Mouse (Mus musculus) CD4-positive, CD25-positive, alpha-beta regulatory T cell, adult 4 months (primary cell): ENCODE results near the gene Arhgef2. TPM values are rescaled to one million over a fixed set of nuclear protein-coding genes. Genes with fewer than 3 reads are reported as not detected.

ENCODE experiments used
- ATAC-seq: one replicate; pipeline ENCODE4 v1.8.0; 2017
- polyA plus RNA-seq, 2 experiments: library from polyadenylated mRNA; unstranded; fragments of 100-300 nt; shearing (Covaris generic); gene quantifications; one replicate each; pipeline ENCODE4 v1.2.1; 2017

Gene Arhgef2
- polyA plus RNA-seq, 2 experiments from 2014 or later = 36.5 to 48.6 TPM

DNA sequence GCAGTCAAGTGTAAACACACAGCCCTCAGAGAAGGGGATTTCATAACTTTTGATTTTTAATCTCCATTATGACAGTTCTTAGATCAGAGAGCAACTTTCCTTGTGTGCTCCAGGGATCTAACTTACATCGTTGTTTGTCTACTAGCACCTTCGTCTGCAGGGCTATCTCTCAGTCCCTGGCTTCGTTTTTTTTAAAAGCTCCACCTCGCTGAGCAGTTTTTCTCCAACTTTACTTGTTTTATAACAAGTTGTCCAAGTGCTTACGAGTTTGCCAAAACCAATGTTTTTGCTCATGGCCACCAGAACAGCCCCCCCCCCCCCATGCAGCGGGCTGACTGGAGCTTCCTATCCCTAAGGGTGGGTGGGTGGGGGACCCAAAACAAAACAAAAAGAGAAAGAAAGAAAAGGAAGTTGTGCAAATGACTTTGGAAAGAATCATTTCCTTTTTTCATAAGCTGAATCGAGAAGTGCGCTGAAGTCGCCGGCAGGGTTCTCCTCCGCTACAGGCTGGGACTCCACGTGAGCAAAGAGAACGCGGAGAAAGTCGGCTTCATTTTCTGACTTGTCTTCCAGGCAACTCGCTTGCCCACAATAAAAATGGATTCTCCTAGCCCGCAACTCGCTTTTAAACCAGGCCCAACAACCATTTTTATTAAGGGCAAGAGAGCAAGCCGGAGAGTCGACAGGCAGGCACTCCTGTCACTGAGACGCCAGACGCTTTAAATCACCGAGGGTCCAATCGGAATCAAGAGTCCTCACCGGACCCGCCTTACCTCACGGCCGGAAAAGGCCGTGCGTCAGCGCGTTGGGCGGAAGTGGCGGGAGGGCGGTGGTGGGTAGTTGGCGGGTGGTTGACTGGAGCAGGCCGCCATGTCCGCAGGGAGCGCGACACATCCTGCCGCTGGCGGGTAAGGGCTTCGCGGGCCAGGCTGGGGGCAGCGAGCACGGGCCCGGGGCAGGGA is 79.5 kb downstream of the Arhgef2 start, which contains the start of gene Khdc4:
Gene Khdc4 (plus strand): TSS at position 824 of the 962 bp plus-strand sequence.
- ATAC-seq = peak; percentile 97

GRCm38 (mm10) chr3:88685958-88686451 is 80.2 kb downstream of the Arhgef2 start:
- peak; percentile 1 for ATAC-seq

DNA sequence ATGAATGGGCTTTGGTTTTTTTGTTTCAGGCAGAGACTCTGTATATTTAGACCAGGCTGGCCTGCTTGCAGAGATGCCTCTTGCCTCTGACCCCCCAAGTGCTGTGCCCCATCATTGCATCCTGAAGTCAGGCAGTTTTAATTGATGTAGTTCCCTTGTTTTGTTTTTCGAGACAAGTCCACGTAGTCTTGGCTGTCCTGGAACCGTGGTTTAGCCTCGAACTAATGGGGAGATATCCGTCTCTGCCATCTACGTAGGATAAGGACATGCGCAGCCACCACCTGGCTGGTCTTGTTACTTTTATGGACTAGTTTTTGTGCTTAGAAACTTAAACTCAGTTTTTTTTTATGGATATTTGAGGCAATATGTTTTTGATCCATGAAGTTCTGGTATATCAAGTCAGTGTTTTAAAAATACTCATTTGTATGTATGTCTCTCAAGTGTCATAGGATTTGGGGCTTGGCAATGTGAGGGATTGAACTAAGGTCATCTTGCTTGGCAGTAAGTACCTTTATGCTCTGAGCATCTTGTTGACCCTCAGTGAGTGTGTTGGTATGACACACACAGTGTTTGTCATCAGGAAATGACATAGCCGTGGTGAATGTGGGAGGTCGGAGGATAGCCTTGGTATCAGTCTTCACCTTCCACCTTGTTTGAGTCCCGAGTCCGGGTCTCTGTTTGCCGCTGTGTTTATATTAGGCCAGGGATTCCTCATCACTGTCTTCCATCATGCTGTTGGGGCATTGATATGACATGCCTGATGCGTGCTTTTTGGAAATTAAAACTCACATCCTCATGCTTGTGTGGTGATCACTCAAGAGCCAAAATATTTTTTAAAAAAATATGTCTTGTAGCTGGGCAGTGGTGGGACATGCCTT is 81.2 kb downstream of the Arhgef2 start:
- ATAC-seq = no peak

GRCm38 (mm10) chr3:88689079-88689478 is 83.3 kb downstream of the Arhgef2 start:
- ATAC-seq = no peak

DNA sequence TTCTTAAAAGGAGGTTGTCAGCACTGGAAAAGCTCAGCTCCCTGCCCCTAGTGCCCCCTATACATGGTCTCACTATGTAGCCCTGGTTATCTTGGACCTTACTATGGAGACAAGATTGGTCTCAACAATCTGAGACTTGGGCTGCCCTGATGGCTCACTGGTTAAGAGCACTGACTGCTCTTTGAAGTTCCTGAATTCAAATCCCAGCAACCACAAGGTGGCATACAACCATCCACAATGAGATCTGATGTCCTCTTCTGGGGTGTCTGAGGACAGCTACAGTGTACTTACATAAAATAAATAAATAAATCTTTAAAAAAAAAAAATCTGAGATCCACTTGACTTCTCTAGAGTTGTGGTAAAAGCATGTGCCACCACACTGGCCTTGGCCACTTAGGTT is 89.8 kb downstream of the Arhgef2 start:
- no peak for ATAC-seq

Other genes starting within 250 kb of the Arhgef2 start
- not detected for gene Paqr6, start 241.4 kb upstream of the Arhgef2 start, polyA plus RNA-seq
- gene Bglap3, start 233.2 kb upstream of the Arhgef2 start, polyA plus RNA-seq = not detected
- gene Bglap2, start 227.3 kb upstream of the Arhgef2 start, polyA plus RNA-seq = not detected
- gene Bglap, start 221.5 kb upstream of the Arhgef2 start, polyA plus RNA-seq = not detected
- gene Pmf1, start 195.6 kb upstream of the Arhgef2 start, polyA plus RNA-seq = 10 to 100 TPM; 37.2 to 52.9 TPM
- 10 to 100 TPM; 17.5 to 18.5 TPM for gene Slc25a44, start 180.8 kb upstream of the Arhgef2 start, polyA plus RNA-seq
- gene Sema4a, start 144.8 kb upstream of the Arhgef2 start, polyA plus RNA-seq = 10 to 100 TPM; 17.6 to 32.8 TPM
- 1 to 10 TPM; 5.0 to 5.1 TPM for gene Lmna, start 96.0 kb upstream of the Arhgef2 start, polyA plus RNA-seq
- gene Mex3a, start 73.6 kb upstream of the Arhgef2 start, polyA plus RNA-seq = 1 to 10 TPM in 1 of 2 experiments, under 1 TPM in 1; 0.60 to 1.5 TPM
- gene Rab25, start 57.7 kb upstream of the Arhgef2 start, polyA plus RNA-seq = not detected
- gene Lamtor2, start 52.9 kb upstream of the Arhgef2 start, polyA plus RNA-seq = 100 to 1,000 TPM; 197 to 234 TPM
- 10 to 100 TPM; 11.9 to 12.0 TPM for gene Ubqln4, start 52.2 kb upstream of the Arhgef2 start, polyA plus RNA-seq
- 100 to 1,000 TPM; 160 to 161 TPM for gene Ssr2, start 30.1 kb upstream of the Arhgef2 start, polyA plus RNA-seq
- gene Rxfp4, start 47.2 kb downstream of the Arhgef2 start, polyA plus RNA-seq = under 1 TPM in 1 of 2 experiments, not detected in 1; 0.26 TPM
- gene Khdc4, start 79.8 kb downstream of the Arhgef2 start, polyA plus RNA-seq = 10 to 100 TPM; 49.8 to 50.2 TPM
- gene Rit1, start 110.9 kb downstream of the Arhgef2 start, polyA plus RNA-seq = 10 to 100 TPM; 28.1 to 36.1 TPM
- gene Syt11, start 169.2 kb downstream of the Arhgef2 start, polyA plus RNA-seq = 100 to 1,000 TPM in 1 of 2 experiments, 10 to 100 TPM in 1; 82.0 to 119 TPM
- gene Gon4l, start 229.3 kb downstream of the Arhgef2 start, polyA plus RNA-seq = 10 to 100 TPM; 17.0 to 19.3 TPM